In the genomic region with DNA sequence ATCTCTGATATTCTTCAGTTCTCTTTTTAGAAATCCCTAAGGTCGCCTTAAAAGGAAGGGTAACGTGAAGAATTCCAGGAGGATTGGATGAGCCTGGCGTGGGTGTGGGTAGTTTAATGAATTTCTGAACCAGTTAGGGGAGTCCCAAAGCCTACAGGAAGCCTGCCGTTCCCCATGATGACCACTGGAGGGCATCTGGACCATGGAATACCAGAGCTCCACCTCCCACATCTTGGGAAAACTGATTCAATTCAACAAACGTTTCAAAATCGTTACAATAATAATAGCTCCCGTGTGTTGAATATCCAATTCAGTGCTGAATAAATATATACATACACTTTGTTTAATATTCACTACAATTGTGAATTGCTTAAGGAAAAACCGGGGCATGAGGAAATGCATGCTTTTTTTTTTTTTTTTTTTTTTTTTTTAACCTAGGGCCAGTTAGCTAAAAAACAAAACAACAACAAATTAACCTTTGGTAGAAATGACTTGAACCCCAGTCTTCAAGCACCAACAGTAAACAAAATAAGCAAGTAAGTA, we compare ENCODE assay signal across 8 mouse cellular contexts. TPM values are rescaled to one million over a fixed set of nuclear protein-coding genes. Genes with fewer than 3 reads are reported as not detected.
DNase-seq lines count a peak whose midpoint lies in the region; ATAC-seq and TF ChIP-seq lines count a peak whose summit lies in the region.

No protein-coding gene starts in this region.

- H3K4me3 ChIP-seq in ES-E14 (ENCODE audit: insufficient read depth in 1 of 2, low read depth in 1 of 2, low read length in 2 of 2, poor library complexity in 1 of 2, severe bottlenecking in 1 of 2), result no peak overlapping the region
- no peak overlapping the region for H3K4me3 ChIP-seq in forebrain, embryonic 16.5 days (replicated peaks; ENCODE audit: low read length)

- DNase-seq in adrenal gland, adult (ENCODE audit: inconsistent age in 2 of 2, low spot score in 1 of 2), result peak; percentile 56 to 88
- no peak for DNase-seq in adrenal gland, postnatal 4 days (ENCODE audit: low spot score in 2 of 2)
- no peak for DNase-seq in ES-E14 (ENCODE audit: low read depth, low spot score)
- DNase-seq in cerebellum, adult 18-20 months, result peak; percentile 81 to 86
- DNase-seq in kidney, postnatal 4 days, result peak; percentile 74 to 78
- peak; percentile 75 for DNase-seq in lung, postnatal 14 days
- peak; percentile 66 for DNase-seq in right cerebral cortex, postnatal 25 days

- WGBS in forebrain, embryonic 16.5 days, result 0% methylated on average over 8 of the region's 8 CpGs

- ATAC-seq in forebrain, embryonic 16.5 days, result peak; percentile 76

- H3K4me1 ChIP-seq in ES-E14 (ENCODE audit: control insufficient read depth in 2 of 2, insufficient read depth in 2 of 2, low read length in 2 of 2, poor library complexity in 1 of 2), result peaks cover 3 to 23% of the 10 kb centered on the region in 2 experiments; a peak in 3 of 4 replicates
- H3K4me1 ChIP-seq in forebrain, embryonic 16.5 days (replicated peaks; ENCODE audit: control insufficient read depth, insufficient read depth, low read length), result peaks cover 6% of the 10 kb centered on the region; the same call in 1 of the 2 replicates

- H3K9ac ChIP-seq in ES-E14 (ENCODE audit: insufficient read depth, low read depth, low read length, poor library complexity, severe bottlenecking), result no peak overlapping the region
- H3K9ac ChIP-seq in forebrain, embryonic 16.5 days (replicated peaks; ENCODE audit: low read depth, low read length), result no peak overlapping the region

- no peaks in the 10 kb centered on the region for H3K27me3 ChIP-seq in forebrain, embryonic 16.5 days (replicated peaks; ENCODE audit: control insufficient read depth, insufficient read depth, low read length)

- no peaks in the 10 kb centered on the region for H3K36me3 ChIP-seq in ES-E14 (ENCODE audit: control insufficient read depth, insufficient read depth, low read length, poor library complexity, severe bottlenecking)
- no peaks in the 10 kb centered on the region for H3K36me3 ChIP-seq in forebrain, embryonic 16.5 days (ENCODE audit: control insufficient read depth, insufficient read depth)

- H3K27ac ChIP-seq in ES-E14 (ENCODE audit: insufficient read depth, low read depth, low read length, poor library complexity, severe bottlenecking), result no peak overlapping the region
- no peak overlapping the region for H3K27ac ChIP-seq in forebrain, embryonic 16.5 days (ENCODE audit: low read length)

- in situ Hi-C loops in ES-E14 (cut with MboI; ENCODE audit: low sequenced_read_pairs in 2 of 2, unreplicated experiment in 2 of 2), result loop anchor here (10.0 kb wide), 1 partner anchor 122 kb away; no protein-coding TSS in a partner anchor

- H3K9me3 ChIP-seq in ES-E14 (ENCODE audit: control insufficient read depth, insufficient read depth, low read depth, low read length), result no peaks in the 10 kb centered on the region
- no peaks in the 10 kb centered on the region for H3K9me3 ChIP-seq in forebrain, embryonic 16.5 days (ENCODE audit: control insufficient read depth, low read length)

- no peak overlapping the region for H3K4me2 ChIP-seq in forebrain, embryonic 16.5 days (ENCODE audit: low read length)

TF ChIP-seq in ES-E14, 5 proteins besides CTCF, POLR2A, EP300 and RAD21:
- TF ChIP-seq MAFK (IDR thresholded peaks at IDR 0.05; ENCODE audit: insufficient read depth, low read depth, low read length) (no peak), ZC3H11A (IDR thresholded peaks at IDR 0.05; ENCODE audit: borderline replicate concordance, low read depth, low read length) (peak; percentile 84; the same call in 1 of the 2 replicates)

RNA-seq across cellular contexts. Expression of a gene that starts 17.2 kb away (rescaled TPM):
- total RNA-seq in adrenal gland, postnatal 4 days (2021), result 10 to 100 TPM; 40.5 to 78.8 TPM
- 10.8 and 19.4 TPM in 2 replicates for total RNA-seq in ES-E14 (2012; rRNA removed)
- polyA plus RNA-seq in forebrain, embryonic 16.5 days (2015; fragmentation: Nextera tagmentation; extraction: Ambion mirVana), result 1.2 and 1.5 TPM in 2 replicates

RNA-seq across cellular contexts. Expression of a gene that starts 25.2 kb away (rescaled TPM):
- 100 to 1,000 TPM; 106 to 113 TPM for total RNA-seq in adrenal gland, postnatal 4 days (2021)
- 67.1 and 75.5 TPM in 2 replicates for total RNA-seq in ES-E14 (2012; rRNA removed)
- polyA plus RNA-seq in forebrain, embryonic 16.5 days (2015; fragmentation: Nextera tagmentation; extraction: Ambion mirVana), result 146 and 150 TPM in 2 replicates

RNA-seq across cellular contexts. Expression of a gene that starts 32.2 kb away (rescaled TPM):
- total RNA-seq in adrenal gland, postnatal 4 days (2021), result 10 to 100 TPM; 32.4 to 33.7 TPM
- total RNA-seq in ES-E14 (2012; rRNA removed), result 16.9 and 31.2 TPM in 2 replicates
- polyA plus RNA-seq in forebrain, embryonic 16.5 days (2015; fragmentation: Nextera tagmentation; extraction: Ambion mirVana), result 10.7 and 12.9 TPM in 2 replicates

Comparison
In these comparisons a context has a peak if more than half of its experiments do, and no peak if none do; other contexts are left out.
1. DNase-seq: peak in adrenal gland, adult (2 of 2), cerebellum, adult 18-20 months (2 of 2), kidney, postnatal 4 days (2 of 2), lung, postnatal 14 days (single experiment) and right cerebral cortex, postnatal 25 days (single experiment); none in adrenal gland, postnatal 4 days (0 of 2) and ES-E14 (single experiment).